Mouse (Mus musculus) cerebellum, adult 8-10 months (tissue): Measurements from ENCODE around the gene Rnf187.
A peak's percentile ranks its signal among the peaks of the same experiment; 100 is the strongest.

Experiments
- DNase-seq: peaks from one replicate; pipeline ENCODE4 v3.0.0; 2022

Rnf187 gene

GRCm38 (mm10) chr11:58938322-58939087, at the start of gene Rnf187:
Rnf187 (minus strand) TSS chr11:58938916.
- DNase-seq, result peak; percentile 92

GRCm38 (mm10) chr11:58985299-58985917, 46.7 kb upstream of the Rnf187 start:
- DNase-seq, result no peak

GRCm38 (mm10) chr11:58984657-58985056, 45.9 kb upstream of the Rnf187 start:
- DNase-seq, result no peak

DNA sequence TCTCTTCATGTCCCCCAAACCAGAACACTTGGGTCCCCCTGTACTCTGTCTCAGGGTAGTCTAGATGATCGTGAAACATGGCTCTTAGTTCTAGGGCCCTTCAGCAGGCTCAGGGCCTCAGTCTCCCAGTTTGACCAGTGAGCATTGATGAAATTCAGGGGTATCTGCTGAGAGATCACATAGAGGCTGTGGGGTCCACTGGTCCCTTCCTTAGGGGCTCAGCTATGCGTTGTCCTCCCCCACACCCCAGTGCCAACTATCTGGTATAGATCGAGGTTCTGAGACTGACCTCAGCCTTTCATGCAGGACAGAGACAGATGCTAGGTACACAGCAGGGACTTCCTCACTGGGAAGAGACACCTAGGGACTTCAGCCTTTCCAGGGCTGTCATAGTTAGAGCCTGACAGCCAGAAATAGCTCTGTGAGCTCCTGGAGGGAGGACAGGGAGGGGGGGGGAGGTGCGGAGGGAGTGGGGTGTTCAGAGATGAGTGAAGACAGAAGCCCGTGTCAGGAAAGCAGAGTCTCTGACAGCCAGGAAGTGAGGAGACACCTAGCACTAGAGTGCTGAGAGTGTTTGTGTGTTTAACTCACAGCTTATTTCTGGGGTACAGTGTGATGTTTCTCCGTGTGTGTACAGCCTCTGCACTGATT, 45.1 kb upstream of the Rnf187 start:
- no peak for DNase-seq

GRCm38 (mm10) chr11:58982471-58983097, 43.9 kb upstream of the Rnf187 start:
- DNase-seq, result no peak

- DNase-seq, result no peak
These were observed 43.1 kb upstream of the Rnf187 start for GRCm38 (mm10) chr11:58981541-58982447.

- no peak for DNase-seq
These were observed 41.8 kb upstream of the Rnf187 start for GRCm38 (mm10) chr11:58980381-58980990.

- no peak for DNase-seq
These were observed 40.9 kb upstream of the Rnf187 start for GRCm38 (mm10) chr11:58979661-58980060.

- no peak for DNase-seq
These were observed 40.5 kb upstream of the Rnf187 start for GRCm38 (mm10) chr11:58979183-58979582.

DNA sequence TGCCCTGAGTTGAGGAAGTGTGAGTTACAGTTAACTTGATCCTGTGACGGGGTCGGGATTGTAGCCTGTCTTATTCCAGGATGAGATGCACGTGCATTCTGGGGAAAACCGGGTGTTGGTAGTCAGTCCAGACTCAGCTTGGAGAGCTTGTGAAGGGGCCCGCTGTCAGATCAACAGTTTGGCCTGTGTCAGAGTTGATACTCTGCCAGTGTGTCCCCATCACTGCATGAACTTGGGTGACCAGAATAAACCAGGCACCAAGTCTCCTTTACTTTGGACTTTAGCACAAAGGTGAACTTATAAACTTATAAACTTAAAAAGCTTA, 40.0 kb upstream of the Rnf187 start:
- DNase-seq, result no peak

DNA sequence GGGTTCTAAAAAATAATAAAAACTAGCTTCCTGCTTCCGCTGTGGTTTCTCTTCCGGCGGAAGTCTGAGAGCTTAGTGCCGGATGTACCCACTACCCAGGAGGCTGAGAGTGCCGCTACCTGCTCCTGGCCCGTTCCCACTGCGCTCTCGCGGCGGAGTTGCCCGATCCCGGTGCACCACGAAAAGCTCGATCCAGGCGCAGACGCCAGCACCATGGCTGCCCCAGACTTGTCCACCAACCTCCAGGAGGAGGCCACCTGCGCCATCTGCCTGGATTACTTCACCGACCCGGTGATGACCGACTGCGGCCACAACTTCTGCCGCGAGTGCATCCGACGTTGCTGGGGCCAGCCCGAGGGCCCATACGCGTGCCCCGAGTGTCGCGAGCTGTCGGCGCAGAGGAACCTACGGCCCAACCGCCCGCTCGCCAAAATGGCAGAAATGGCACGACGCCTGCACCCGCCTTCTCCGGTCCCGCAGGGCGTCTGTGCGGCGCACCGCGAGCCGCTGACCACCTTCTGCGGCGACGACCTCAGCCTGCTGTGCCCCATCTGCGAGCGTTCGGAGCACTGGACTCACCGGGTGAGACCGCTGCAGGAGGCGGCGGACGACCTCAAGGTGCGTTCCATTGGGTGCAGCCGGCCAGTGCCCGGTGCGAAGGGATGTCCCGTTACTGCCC, 39.5 kb upstream of the Rnf187 start, which contains the start of gene Trim11:
Gene Trim11 (plus strand): TSS at position 67 of the 679 bp plus-strand sequence.
- peak; percentile 57 for DNase-seq

DNA sequence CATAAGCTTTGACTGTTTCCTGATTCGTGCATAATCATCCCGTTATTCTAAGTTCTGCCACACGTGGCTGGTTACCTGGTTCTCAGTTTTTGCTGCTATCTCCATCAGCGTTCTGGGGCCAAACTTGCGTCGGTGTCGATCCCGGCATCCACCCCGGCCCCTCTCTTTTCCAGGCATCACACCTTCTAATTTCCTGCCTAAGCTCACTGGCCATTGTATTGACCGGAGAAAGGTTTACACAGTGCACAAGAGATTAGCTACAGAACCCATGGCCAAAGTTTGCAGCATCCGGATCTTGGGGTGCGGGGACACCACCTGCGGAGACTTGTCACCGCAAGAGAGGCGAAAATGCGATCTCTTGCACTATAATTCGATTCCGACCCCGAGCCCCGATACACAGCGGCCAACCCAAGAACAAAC, 38.9 kb upstream of the Rnf187 start:
- DNase-seq, result no peak

DNA sequence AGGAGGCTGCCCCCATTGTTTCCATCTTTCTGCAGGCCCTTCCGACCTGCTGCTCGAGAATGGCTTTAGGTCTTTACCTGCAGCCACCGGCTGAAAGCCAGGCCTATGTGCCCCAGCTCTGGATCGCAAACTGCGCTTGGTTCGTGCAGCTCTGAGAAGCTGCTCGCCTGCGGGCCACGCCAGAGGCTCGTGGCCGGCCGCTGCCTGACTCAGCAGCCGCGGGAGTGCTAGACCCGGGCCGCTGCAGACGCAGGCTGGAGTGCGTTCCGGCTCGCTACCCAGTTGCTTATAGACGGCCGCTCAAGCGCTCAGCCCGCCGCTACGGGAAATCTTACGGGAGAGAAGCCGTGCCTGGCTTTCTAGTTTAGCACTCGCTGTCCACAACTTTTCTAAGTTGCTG, 38.4 kb upstream of the Rnf187 start:
- DNase-seq, result no peak

- DNase-seq, result no peak
These were observed 35.7 kb upstream of the Rnf187 start for GRCm38 (mm10) chr11:58974414-58974813.

DNA sequence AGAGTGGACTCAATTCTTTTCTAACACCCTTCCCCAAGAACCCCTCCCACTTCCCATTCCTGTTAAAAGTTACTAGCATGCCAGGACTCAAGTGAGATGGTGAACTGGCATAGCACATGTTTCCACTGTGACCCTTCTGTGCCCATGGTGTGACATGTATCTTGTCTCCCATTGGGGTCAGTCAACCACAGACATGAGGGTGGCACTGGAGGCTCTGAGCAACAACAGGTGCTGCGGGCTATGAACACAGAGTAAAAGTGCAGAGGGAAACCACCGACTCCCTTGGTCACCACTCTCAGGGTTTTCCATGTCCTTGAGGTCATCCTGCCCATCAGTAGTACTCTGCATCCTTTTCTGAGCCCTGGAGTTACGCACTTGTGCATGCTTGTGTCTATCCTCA, 33.1 kb upstream of the Rnf187 start:
- no peak for DNase-seq

- DNase-seq, result no peak
These were observed 32.3 kb upstream of the Rnf187 start for GRCm38 (mm10) chr11:58970831-58971530.

DNA sequence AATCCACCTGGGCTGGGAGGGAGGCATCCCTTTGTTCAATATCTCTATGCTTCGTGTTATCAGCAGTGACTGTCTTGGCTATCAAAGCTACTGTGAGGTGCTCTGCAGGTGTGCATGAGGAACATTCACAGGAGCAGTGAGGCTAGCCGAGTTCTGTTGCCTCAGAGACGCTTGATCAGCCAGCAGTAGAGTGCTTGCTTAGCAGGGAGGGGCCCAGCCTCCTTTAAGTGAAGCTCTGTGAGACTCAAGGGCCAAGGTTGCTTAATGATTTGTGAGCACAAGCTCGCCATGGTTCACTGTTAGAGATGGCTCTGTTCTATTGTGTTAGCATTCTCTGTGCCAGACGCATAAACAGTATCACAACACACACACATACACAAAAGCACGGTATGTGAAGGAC, 30.9 kb upstream of the Rnf187 start:
- no peak for DNase-seq

DNA sequence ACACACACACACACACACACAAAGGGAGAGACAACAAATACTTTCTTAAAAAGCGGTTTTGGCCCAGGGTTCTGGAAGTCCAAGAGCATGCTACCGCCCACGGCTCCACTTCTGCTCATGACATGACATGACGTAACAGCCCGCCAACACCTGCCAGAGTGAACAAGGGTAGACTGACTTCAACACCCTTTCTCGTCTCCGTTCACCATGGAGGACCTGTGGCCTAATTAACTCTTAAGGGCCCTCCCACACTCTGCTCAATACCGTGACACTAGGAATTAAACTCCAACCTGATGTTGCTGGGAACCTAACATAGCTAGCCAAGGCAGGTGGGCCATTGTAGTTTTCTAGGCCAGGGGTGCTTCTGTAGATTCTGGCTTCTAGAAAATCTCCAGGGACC, 30.3 kb upstream of the Rnf187 start:
- no peak for DNase-seq

DNA sequence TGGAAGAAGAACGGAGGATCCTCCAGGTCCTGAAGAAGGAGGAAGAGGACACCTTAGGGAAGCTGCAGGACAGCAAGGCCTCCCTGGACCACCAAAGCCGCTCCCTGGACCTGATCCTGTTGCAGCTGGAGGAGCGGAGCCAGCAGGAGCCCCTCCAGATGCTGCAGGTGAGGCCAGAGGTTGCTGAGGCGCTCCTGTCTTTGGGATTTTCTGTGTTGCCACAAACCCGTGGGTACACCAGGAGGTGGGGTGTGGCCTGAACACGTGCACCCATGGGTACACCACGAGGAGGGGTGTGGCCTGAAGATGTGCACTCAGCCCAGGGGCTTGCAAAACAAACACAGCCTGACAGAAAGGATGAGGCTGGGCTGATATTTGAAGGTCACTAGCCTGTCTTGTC, 29.8 kb upstream of the Rnf187 start:
- DNase-seq, result no peak

DNA sequence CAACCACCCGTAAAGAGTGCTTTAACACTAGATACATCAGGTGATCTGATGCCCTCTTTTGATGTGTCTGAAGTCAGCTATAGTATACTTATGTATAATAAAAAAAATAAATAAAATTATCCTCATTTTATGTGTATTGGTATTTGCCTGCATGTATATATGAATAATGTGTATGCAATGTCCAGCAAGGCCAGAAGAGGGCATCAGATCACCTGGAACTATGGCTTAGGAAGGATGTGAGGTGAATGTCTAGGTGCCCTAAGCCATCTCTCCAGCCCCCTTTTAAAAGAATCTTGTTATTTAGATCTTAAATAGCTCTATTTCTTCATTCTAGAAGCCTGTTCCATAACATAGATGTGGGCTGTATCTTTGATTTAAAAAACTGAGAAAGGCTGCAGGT, 28.6 kb upstream of the Rnf187 start:
- no peak for DNase-seq
